ENCODE assay signal across 1 mouse cellular context in the genomic region with DNA sequence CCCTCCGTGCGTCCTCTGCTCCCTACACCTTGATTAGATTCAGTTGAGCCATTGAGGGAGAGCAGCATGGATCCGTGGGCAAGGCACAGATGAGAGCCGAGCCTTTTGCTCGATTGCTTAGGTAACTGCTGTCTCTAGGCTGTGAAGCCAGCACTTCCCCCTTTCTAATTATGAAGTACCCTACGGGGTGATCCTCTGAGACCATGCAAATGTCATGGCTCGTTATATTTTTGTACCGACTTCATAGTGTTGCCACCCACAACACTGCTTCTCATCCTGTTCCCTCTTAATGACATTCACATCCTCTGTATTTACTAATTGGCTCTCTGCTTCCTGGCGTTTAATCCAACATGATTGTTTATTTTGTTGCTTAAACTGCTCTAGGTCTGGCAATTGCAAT.
TF ChIP-seq lines count a peak whose summit lies in the region.

No protein-coding gene starts in this region.

TF ChIP-seq in CH12.LX, 34 proteins besides CTCF, POLR2A, EP300 and RAD21:
- TF ChIP-seq ELF1 (IDR thresholded peaks at IDR 0.05; ENCODE audit: low read depth, low read length) (no peak), E2F4 (IDR thresholded peaks at IDR 0.05; ENCODE audit: insufficient replicate concordance, low read depth, low read length) (no peak), JUND (conservative IDR thresholded peaks at IDR 0.05; ENCODE audit: low read depth, low read length) (no peak), POLR2AphosphoS2 (IDR thresholded peaks at IDR 0.05; ENCODE audit: low read depth, low read length) (no peak), HCFC1 (IDR thresholded peaks at IDR 0.05; ENCODE audit: low read depth, low read length) (no peak), RCOR1 (conservative IDR thresholded peaks at IDR 0.05; ENCODE audit: low read depth, low read length) (no peak), PAX5 (IDR thresholded peaks at IDR 0.05; ENCODE audit: low read length) (no peak), CHD2 (IDR thresholded peaks at IDR 0.05; ENCODE audit: low read length) (no peak), MXI1 (IDR thresholded peaks at IDR 0.05; ENCODE audit: low read depth, low read length) (no peak), ZMIZ1 (IDR thresholded peaks at IDR 0.05; ENCODE audit: low read depth, low read length) (no peak), BHLHE40 (IDR thresholded peaks at IDR 0.05; ENCODE audit: low read depth, low read length) (no peak), TBP (conservative IDR thresholded peaks at IDR 0.05; ENCODE audit: low read depth, low read length) (no peak)
